Mouse (Mus musculus) layer of hippocampus, adult 2 months (tissue): Measurements from ENCODE around the gene Kcnh1. TPM values are rescaled to one million over a fixed set of nuclear protein-coding genes. Genes with fewer than 3 reads are reported as not detected.
A peak's percentile ranks its signal among the peaks of the same experiment; 100 is the strongest.

Source experiments
- DNase-seq, 2 experiments: peaks; one replicate each; pipeline ENCODE4 v3.0.0; 2022; ENCODE audit warnings: low spot score in 2 of 2
- H3K27ac ChIP-seq: fragments of 200-600 bp; 2 replicates; pipeline ENCODE4 v1.8.1; 2022
- H3K4me3 ChIP-seq: fragments of 200-600 bp; 2 replicates; pipeline ENCODE4 v1.8.1; 2022; ENCODE audit warnings: mild to moderate bottlenecking
- CTCF ChIP-seq: fragments of 200-600 bp; conservative IDR thresholded peaks from 2 replicates; pipeline ENCODE4 v1.8.1; 2022; ENCODE audit warnings: antibody characterized with exemption, mild to moderate bottlenecking, moderate library complexity
- total RNA-seq, 2 experiments: library from RNA; stranded (reverse); gene quantifications; 2 replicates each; pipeline ENCODE4 v1.2.3; 2021

The Kcnh1 gene
- total RNA-seq, 2 experiments from 2014 or later = 36.8 to 37.2 TPM

DNA sequence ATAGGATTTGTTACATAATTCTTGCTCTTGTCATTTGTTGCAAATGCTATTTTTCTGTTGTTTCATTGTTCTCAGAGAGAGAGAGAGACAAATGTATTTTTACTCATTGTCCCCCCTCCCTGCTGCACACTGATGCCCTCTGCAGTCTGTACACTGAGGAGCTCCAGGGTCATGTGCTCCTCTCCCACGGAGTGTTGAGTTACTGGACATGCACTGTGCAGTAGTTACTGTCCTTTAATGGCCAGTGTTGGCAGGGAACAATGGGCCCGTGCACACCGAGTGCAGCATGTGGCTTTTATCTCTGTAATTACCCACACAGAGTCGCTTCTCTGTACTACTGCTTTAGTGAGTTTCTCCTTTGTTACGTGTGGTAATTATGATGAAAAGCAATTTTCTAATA, 17.4 kb downstream of the Kcnh1 start:
- peak; percentile 35 for TF ChIP-seq CTCF
- DNase-seq = no peak
- Histone ChIP-seq H3K4me3 (no peak overlapping the region), H3K27ac (peak overlapping the region; percentile 23; the same call in 1 of the 2 replicates)

DNA sequence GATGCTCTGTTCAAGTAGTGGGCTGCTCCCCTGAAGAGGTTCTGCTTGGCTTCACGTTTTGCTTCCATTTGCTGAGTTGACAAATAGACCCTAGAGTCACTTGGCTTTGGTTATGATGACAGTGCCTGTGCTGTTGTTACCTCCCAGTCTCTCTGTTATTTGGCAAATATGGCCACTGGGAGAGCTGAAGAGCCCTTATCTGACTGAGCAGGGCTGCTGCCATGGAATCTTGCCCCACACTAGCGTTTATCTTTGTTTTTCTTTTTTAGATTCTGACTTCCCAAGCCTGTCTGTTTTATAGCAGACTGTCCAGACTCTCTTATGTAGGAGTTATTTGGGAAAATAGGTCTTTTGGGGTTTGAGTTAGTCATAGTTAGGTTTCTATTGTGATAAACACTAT, 21.9 kb downstream of the Kcnh1 start:
- no peak for TF ChIP-seq CTCF
- Histone ChIP-seq H3K4me3 (no peak overlapping the region), H3K27ac (no peak overlapping the region)
- DNase-seq = no peak

DNA sequence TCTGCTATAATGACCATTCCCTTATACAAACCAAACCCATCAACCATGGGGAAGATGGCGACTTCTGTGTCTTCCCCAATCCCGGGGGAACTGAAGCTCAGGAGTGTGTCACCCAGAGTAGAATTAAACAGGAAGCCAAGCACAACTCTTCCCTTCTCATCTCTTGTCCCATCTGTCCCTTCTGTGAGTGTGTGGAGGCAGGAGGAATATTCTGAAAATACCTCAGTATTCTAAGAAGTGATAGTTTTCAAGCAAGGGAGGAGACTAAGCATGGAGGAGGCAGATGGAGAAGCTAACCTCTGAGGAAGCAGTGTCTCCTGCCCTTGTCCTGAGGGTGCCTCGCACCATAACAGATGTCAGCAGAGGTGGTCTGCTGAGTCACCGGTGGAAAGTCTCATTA, 24.1 kb downstream of the Kcnh1 start:
- H3K27ac ChIP-seq = no peak overlapping the region
- no peak overlapping the region for H3K4me3 ChIP-seq
- TF ChIP-seq CTCF = no peak
- DNase-seq = no peak

DNA sequence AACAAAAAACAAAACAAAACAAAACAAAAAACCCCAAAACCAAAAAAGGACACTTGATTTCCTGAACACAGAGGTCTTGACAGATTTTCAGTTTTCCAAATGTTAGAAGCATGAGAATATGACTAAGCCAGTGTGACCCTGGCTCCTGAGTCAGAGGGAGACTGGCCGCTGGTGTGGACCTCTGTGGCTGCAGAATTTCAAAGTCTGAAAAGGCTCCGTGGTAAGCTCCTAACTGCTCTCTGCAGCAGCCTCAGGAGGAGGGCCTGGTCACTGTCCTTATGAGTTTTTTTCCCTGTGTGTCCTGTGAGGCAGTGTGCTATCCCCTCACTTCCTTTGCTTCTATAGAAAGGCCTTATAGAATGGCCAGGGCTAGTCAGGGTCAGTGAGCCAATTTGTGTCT, 29.6 kb downstream of the Kcnh1 start:
- no peak for TF ChIP-seq CTCF
- no peak overlapping the region for H3K4me3 ChIP-seq
- no peak for DNase-seq

DNA sequence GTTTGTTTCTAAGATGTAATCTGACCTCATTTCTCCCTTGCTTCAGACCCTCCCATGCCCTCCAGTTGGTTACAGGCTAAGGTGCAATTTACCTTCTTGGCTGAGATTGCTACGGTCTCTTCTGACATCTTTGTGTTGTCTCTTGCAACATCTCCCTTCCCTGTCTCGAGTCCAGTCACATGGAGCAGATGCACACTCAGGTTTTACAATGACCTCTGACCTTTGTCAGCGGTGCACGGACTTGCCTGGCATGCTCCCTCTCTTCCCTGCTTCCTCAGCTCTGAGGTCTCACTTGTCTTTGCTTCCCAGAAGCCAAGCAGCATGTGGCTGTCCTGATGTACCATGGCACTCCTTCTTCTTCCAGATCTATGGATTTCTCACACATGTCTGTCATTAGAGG, 33.6 kb downstream of the Kcnh1 start:
- no peak for TF ChIP-seq CTCF
- no peak overlapping the region for H3K27ac ChIP-seq
- H3K4me3 ChIP-seq = no peak overlapping the region
- DNase-seq = no peak

More for the DNA sequence above, 29.6 kb downstream of the Kcnh1 start:
- H3K27ac ChIP-seq = no peak overlapping the region

DNA sequence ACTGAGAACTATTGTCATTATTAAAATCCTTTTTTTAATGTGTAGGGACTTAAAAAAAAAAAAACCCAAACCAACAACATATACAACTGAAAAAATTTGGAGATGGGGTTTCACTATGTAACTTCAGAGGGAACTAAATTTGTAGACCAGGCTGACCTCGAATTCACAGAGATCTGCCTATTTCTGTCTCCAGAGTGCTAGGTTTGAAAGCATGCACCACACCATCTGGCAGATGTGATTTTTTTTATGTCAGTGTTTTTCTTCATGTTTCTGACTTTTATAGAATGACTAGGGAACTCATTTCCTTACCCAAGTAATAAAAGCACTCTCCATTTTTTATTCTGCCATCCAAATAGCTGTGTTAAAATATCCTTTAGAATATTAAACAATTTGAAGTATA, 42.1 kb downstream of the Kcnh1 start:
- TF ChIP-seq CTCF = no peak
- DNase-seq = no peak
- Histone ChIP-seq H3K4me3 (no peak overlapping the region), H3K27ac (no peak overlapping the region)

DNA sequence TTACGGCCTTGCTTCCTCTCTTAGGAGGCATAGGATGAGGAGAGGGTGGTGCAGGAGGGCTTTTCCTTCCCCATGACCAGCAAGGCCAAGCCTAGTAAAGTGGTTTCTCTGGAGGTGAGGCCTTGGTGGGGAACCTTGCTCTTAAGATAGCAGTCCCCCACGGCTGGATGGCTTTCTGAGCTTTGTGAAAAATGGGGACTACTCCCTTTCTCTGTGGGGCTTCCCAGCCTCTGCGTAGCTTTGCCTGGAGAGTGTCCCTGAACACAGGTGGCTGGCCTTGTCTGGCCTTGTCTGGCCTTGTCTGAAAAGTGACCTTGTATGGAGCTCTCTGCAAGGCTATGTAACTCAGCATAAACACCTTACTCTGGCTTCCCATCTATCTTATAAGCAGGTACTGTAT, 56.3 kb downstream of the Kcnh1 start:
- H3K27ac ChIP-seq = no peak overlapping the region
- H3K4me3 ChIP-seq = no peak overlapping the region
- DNase-seq = peak in 1 of 2 experiments; percentile 4
- TF ChIP-seq CTCF = no peak

DNA sequence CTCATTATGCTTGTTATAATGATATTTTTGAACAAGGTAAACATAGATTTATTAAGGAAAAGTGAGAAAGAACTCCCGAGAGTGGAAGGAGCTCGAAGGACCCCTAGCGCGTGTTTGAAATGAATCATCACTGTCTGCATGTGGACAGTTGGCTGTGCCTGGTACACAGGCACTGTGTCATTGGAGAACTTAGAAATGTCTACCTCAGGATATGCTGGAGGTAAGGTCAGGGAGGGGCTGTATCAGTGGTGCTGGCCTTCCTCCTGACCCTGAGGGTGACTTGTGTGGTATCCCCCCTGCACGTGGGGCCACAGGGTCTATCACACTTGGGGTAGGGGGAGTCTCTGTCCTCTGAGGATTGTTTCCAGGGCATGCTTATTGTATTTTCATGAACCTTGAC, 68.6 kb downstream of the Kcnh1 start:
- DNase-seq = no peak
- Histone ChIP-seq H3K4me3 (no peak overlapping the region), H3K27ac (no peak overlapping the region)
- no peak for TF ChIP-seq CTCF

DNA sequence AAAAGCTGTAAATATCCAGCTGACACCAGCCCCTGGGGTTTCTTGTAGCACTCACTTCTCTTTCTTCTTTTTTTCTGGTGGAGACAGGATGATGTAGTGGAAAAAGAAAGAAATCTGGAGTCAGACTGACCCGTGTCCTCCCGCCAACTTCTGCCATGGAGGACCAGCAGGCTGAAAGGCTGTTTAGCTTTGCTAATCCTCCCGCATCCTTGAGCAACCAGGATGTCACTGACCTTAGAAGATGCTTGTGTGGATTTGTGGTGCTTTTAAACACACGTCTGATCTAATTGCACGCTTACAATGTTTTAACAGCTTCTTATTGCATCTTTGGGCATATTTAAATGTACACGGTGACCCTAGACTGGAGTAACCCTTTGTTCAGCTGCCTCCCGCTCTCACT, 69.0 kb downstream of the Kcnh1 start:
- no peak for TF ChIP-seq CTCF
- no peak overlapping the region for H3K4me3 ChIP-seq
- no peak overlapping the region for H3K27ac ChIP-seq
- peak in 1 of 2 experiments; percentile 4 for DNase-seq

DNA sequence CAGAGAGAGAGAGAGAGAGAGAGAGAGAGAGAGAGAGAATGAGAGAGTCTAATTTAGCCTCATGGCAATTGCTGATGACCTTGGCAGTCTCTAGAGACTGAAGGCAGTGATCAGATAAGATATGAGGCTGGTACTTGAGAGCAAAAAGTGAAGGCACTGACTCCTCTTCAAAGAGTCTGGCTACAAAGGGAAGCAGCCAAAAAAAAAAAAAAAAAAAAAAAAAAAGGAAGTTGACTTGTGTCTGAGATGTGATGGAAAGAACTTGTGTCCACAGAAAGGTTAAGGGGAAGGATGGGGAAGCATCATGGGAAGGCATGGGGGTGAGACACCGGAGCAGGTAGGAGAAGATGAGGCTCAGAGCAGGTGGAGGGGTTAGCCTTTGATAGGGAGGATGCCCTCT, 75.1 kb downstream of the Kcnh1 start:
- Histone ChIP-seq H3K27ac (no peak overlapping the region), H3K4me3 (no peak overlapping the region)
- no peak for TF ChIP-seq CTCF
- DNase-seq = no peak

DNA sequence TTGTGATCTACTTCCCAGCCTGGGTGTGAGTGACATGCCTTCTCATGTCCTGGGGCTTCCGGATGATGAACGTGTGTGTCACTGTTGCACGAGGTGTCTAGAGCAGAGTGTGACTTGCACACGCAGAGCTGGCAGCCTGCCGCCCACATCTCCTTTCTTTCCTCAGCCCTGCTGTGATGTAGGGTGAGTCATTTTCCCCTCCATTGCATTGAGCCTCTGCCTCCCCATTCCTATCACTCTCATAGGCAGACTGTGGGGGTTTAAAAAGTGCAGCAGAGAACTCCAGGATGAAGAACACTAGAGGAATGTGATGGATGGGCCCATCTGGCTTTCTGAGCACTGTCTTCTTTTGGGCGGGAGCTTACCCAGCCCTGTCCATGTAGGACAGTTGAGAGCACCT, 76.4 kb downstream of the Kcnh1 start:
- peak; percentile 41 to 63 for DNase-seq
- TF ChIP-seq CTCF = no peak
- H3K27ac ChIP-seq = peak overlapping the region; percentile 65
- no peak overlapping the region for H3K4me3 ChIP-seq

DNA sequence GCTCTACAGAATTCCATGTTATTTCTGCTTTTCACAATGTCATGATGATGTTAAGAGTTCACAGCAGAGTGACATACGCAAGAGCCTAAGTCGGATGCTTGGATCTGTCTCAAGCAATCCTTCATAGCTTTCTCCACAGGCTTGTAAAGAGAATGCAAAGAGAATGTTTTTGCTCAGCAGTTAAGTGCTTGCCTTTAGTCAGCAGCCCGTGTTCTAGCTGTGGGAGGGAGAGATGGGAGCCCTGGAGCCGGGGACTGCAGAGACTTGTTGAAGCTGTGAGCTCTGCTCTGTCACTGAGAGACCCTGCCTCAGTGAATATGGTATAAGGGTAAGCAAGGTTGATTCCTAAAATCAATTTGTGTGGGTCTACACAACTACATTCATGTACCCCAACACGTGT, 78.3 kb downstream of the Kcnh1 start:
- no peak overlapping the region for H3K4me3 ChIP-seq
- peak in 1 of 2 experiments; percentile 9 for DNase-seq
- no peak for TF ChIP-seq CTCF
- H3K27ac ChIP-seq = peak overlapping the region; percentile 8

DNA sequence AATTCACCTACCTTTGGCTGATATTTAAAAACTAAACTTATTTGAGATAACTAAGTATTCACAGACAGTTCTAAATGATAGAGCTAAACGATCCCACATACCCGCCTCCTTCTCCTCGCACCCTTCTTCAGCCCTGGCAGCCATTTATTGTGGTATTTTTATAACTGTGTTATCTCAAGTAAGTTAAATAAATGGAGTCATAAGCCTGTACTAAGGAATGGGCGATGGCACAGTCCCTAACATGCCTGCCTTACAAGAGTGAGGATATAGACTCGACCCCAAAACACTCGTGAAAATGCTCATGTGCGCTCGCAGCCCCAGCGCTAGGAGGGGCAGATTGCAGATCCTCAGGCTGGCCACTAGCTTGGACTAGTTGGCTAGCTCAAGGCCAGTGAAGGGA, 79.3 kb downstream of the Kcnh1 start:
- Histone ChIP-seq H3K4me3 (no peak overlapping the region), H3K27ac (no peak overlapping the region)
- no peak for TF ChIP-seq CTCF
- DNase-seq = no peak

DNA sequence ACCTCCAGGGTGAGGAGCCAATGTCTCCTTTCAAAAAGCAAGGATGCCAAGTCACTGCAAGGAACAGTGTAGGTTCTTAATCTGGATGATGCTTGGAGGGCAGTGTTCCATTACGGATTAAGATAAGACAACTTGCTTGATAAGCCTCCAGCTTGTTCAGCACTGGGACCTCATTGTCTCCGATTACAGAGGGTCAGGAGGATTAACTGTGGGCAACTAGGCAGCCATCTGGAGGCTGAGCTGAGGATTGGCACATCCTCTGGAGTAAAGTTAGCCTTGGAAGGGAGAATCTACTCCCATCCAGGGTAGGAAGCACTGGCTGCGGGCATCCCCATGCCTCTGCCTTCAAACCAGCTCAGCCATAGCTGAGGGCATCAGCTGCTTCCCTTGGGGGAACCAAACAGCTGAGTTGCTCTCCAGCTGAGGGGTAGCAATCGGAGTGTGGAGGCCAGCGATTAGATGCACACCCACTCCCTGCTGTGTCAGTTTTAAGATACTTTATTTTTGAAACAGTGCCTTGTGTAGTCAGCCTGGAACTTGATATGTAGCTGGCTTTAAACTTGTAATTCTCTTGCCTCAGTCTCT, 87.3 kb downstream of the Kcnh1 start:
- DNase-seq = no peak
- H3K4me3 ChIP-seq = no peak overlapping the region
- TF ChIP-seq CTCF = no peak
- H3K27ac ChIP-seq = peak overlapping the region; percentile 62; the same call in 1 of the 2 replicates

DNA sequence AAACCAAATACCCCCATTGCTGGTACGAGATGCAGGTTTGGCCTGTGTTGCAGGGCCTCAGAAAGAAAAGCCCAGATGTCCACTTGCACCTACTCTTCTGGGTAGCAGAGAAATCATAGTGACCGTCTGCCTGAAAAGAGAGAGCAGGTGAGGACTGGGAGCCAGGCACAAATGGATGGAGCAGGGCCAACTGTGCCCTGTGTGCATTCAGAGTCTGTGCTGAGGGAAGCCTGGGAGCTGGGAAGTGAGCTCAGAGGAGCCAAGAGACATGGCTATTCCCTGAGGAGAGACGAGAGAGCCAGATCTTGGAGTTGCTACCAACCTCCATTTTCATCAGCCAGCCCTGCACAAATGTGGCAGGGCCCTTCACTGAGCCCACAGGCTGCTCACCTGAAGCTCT, 93.8 kb downstream of the Kcnh1 start:
- no peak for DNase-seq
- Histone ChIP-seq H3K4me3 (no peak overlapping the region), H3K27ac (0 out of 2 replicates have a peak overlapping the region, but pooled peaks have one; percentile 28)
- no peak for TF ChIP-seq CTCF
